Mouse (Mus musculus): ENCODE measurements around the gene Ankrd65. TPM values are rescaled to one million over a fixed set of nuclear protein-coding genes. Genes with fewer than 3 reads are reported as not detected.

Gene Ankrd65
- total RNA-seq, 2 experiments from 2014 or later = not detected

GRCm38 (mm10) chr4:155840076-155841002, 50.1 kb downstream of the Ankrd65 start:
- no peak for DNase-seq (ENCODE audit: low spot score)
- intact Hi-C loops (cut with DNase I) = no loop called here

- intact Hi-C loops (cut with DNase I) = no loop called here
- peak; percentile 60 for DNase-seq (ENCODE audit: low spot score)
Measured at GRCm38 (mm10) chr4:155841003-155841454, 50.8 kb downstream of the Ankrd65 start.

GRCm38 (mm10) chr4:155841651-155842270, 51.5 kb downstream of the Ankrd65 start:
- intact Hi-C loops (cut with DNase I) = no loop called here

GRCm38 (mm10) chr4:155843231-155843630, 53.0 kb downstream of the Ankrd65 start:
- intact Hi-C loops (cut with DNase I) = no loop called here
- no peak for DNase-seq (ENCODE audit: low spot score)

More at GRCm38 (mm10) chr4:155841651-155842270, 51.5 kb downstream of the Ankrd65 start:
- no peak for DNase-seq (ENCODE audit: low spot score)

- peak; percentile 88 for DNase-seq (ENCODE audit: low spot score)
- intact Hi-C loops (cut with DNase I) = loop anchor here (1.0 to 5.0 kb wide), 2 partner anchors 47 to 95 kb away; partner anchors contain the start of gene Ube2j2
Measured at GRCm38 (mm10) chr4:155846871-155847578, 56.8 kb downstream of the Ankrd65 start, which contains the start of gene Dvl1. TSS of gene Dvl1 (plus strand) at chr4:155847402.

GRCm38 (mm10) chr4:155847591-155848352, 57.5 kb downstream of the Ankrd65 start:
- no peak for DNase-seq (ENCODE audit: low spot score)
- intact Hi-C loops (cut with DNase I) = loop anchor here (1.0 to 5.0 kb wide), 3 partner anchors 21 to 95 kb away; partner anchors contain the start of genes Cptp, Ints11 and Ube2j2

- intact Hi-C loops (cut with DNase I) = loop anchor here (2.0 to 5.0 kb wide), 2 partner anchors 20 to 94 kb away; partner anchors contain the start of genes Cptp, Ints11 and Ube2j2
- no peak for DNase-seq (ENCODE audit: low spot score)
Measured at GRCm38 (mm10) chr4:155848434-155849095, 58.3 kb downstream of the Ankrd65 start.

Small RNA genes within 50 kb of the gene (microRNA-seq; reads per million reads assigned to microRNA genes)
- gene Gm27743 = not detected

Other genes starting within 250 kb of the Ankrd65 start
- gene Nadk, start 228.1 kb upstream of the Ankrd65 start, total RNA-seq (2021) = 10 to 100 TPM; 36.6 to 37.3 TPM
- 1 to 10 TPM; 7.8 to 7.9 TPM for gene Slc35e2, start 189.0 kb upstream of the Ankrd65 start, total RNA-seq (2021)
- gene Cdk11b, start 165.6 kb upstream of the Ankrd65 start, total RNA-seq (2021) = 10 to 100 TPM; 29.2 to 30.3 TPM
- not detected for gene Gm10563, start 145.0 kb upstream of the Ankrd65 start, total RNA-seq (2021)
- gene Mmp23, start 137.1 kb upstream of the Ankrd65 start, total RNA-seq (2021) = 1 to 10 TPM; 8.5 to 8.6 TPM
- gene Mib2, start 121.2 kb upstream of the Ankrd65 start, total RNA-seq (2021) = 10 to 100 TPM; 23.0 to 28.0 TPM
- 1 to 10 TPM; 1.2 TPM for gene Fndc10, start 96.1 kb upstream of the Ankrd65 start, total RNA-seq (2021)
- 10 to 100 TPM; 41.8 to 44.6 TPM for gene Ssu72, start 85.6 kb upstream of the Ankrd65 start, total RNA-seq (2021)
- gene Tmem240, start 55.6 kb upstream of the Ankrd65 start, total RNA-seq (2021) = under 1 TPM; 0.60 to 0.87 TPM
- 10 to 100 TPM; 49.6 to 50.3 TPM for gene Atad3a, start 29.3 kb upstream of the Ankrd65 start, total RNA-seq (2021)
- 1 to 10 TPM; 7.9 to 9.4 TPM for gene Vwa1, start 15.7 kb upstream of the Ankrd65 start, total RNA-seq (2021)
- under 1 TPM; 0.75 to 0.84 TPM for gene Tmem88b, start 4.6 kb upstream of the Ankrd65 start, total RNA-seq (2021)
- 10 to 100 TPM; 75.0 to 78.0 TPM for gene Mrpl20, start 12.4 kb downstream of the Ankrd65 start, total RNA-seq (2021)
- 10 to 100 TPM; 35.6 to 37.8 TPM for gene Ccnl2, start 22.1 kb downstream of the Ankrd65 start, total RNA-seq (2021)
- 100 to 1,000 TPM; 108 to 109 TPM for gene Aurkaip1, start 40.8 kb downstream of the Ankrd65 start, total RNA-seq (2021)
- gene Mxra8, start 49.2 kb downstream of the Ankrd65 start, total RNA-seq (2021) = 10 to 100 TPM; 30.5 to 33.0 TPM
- 10 to 100 TPM; 43.3 to 44.3 TPM for gene Dvl1, start 57.0 kb downstream of the Ankrd65 start, total RNA-seq (2021)
- under 1 TPM; 0.14 to 0.26 TPM for gene Tas1r3, start 72.9 kb downstream of the Ankrd65 start, total RNA-seq (2021)
- gene Cptp, start 79.0 kb downstream of the Ankrd65 start, total RNA-seq (2021) = 10 to 100 TPM in 1 of 2 experiments, 1 to 10 TPM in 1; 8.1 to 10.5 TPM
- gene Ints11, start 79.1 kb downstream of the Ankrd65 start, total RNA-seq (2021) = 10 to 100 TPM; 15.9 to 17.5 TPM
- gene Pusl1, start 101.3 kb downstream of the Ankrd65 start, total RNA-seq (2021) = 10 to 100 TPM; 12.8 to 13.8 TPM
- gene Acap3, start 101.4 kb downstream of the Ankrd65 start, total RNA-seq (2021) = 10 to 100 TPM; 11.7 to 18.0 TPM
- 10 to 100 TPM; 50.7 to 60.2 TPM for gene Ube2j2, start 153.4 kb downstream of the Ankrd65 start, total RNA-seq (2021)
- 10 to 100 TPM; 13.3 to 14.6 TPM for gene C1qtnf12, start 171.9 kb downstream of the Ankrd65 start, total RNA-seq (2021)
- 1 to 10 TPM; 2.4 to 2.7 TPM for gene B3galt6, start 202.2 kb downstream of the Ankrd65 start, total RNA-seq (2021)
- 10 to 100 TPM; 77.3 to 81.8 TPM for gene Sdf4, start 202.4 kb downstream of the Ankrd65 start, total RNA-seq (2021)
- gene Tnfrsf4, start 223.4 kb downstream of the Ankrd65 start, total RNA-seq (2021) = under 1 TPM in 1 of 2 experiments, not detected in 1; 0.23 TPM
- under 1 TPM in 1 of 2 experiments, not detected in 1; 0.34 TPM for gene Tnfrsf18, start 235.7 kb downstream of the Ankrd65 start, total RNA-seq (2021)